Mouse (Mus musculus): ENCODE data around the gene Kmt2c. TPM values are rescaled to one million over a fixed set of nuclear protein-coding genes. Genes with fewer than 3 reads are reported as not detected.

Gene Kmt2c
- polyA plus RNA-seq, 1 experiment = 2.2 TPM

GRCm38 (mm10) chr5:25420601-25421000, 78.0 kb downstream of the Kmt2c start:
- Histone ChIP-seq H3K27me3 (replicated peaks) (no peaks in the 10 kb centered on the region), H3K4me3 (replicated peaks) (no peak overlapping the region), H3K9me3 (no peaks in the 10 kb centered on the region), H3K36me3 (replicated peaks; ENCODE audit: low read length) (no peaks in the 10 kb centered on the region), H3K4me1 (peaks cover 32% of the 10 kb centered on the region)
- TF ChIP-seq GATA1 (IDR thresholded peaks at IDR 0.05; ENCODE audit: borderline replicate concordance, low read length) (no peak), FLI1 (IDR thresholded peaks at IDR 0.05; ENCODE audit: low read length) (no peak)

- H3K9me3 ChIP-seq = no peaks in the 10 kb centered on the region
- H3K36me3 ChIP-seq (replicated peaks; ENCODE audit: low read length) = peaks cover 20% of the 10 kb centered on the region
- no peaks in the 10 kb centered on the region for H3K27me3 ChIP-seq (replicated peaks)
- peaks cover 13% of the 10 kb centered on the region for H3K4me1 ChIP-seq
- H3K4me3 ChIP-seq (replicated peaks) = no peak overlapping the region
- TF ChIP-seq FLI1 (IDR thresholded peaks at IDR 0.05; ENCODE audit: low read length) (no peak), GATA1 (IDR thresholded peaks at IDR 0.05; ENCODE audit: borderline replicate concordance, low read length) (no peak)
Observed at GRCm38 (mm10) chr5:25415382-25415781, 83.2 kb downstream of the Kmt2c start.

GRCm38 (mm10) chr5:25396727-25397126, 101.9 kb downstream of the Kmt2c start:
- Histone ChIP-seq H3K27me3 (replicated peaks) (no peaks in the 10 kb centered on the region), H3K4me1 (no peaks in the 10 kb centered on the region), H3K36me3 (replicated peaks; ENCODE audit: low read length) (peaks cover 42% of the 10 kb centered on the region), H3K4me3 (replicated peaks) (no peak overlapping the region), H3K9me3 (no peaks in the 10 kb centered on the region)
- TF ChIP-seq GATA1 (IDR thresholded peaks at IDR 0.05; ENCODE audit: borderline replicate concordance, low read length) (no peak), FLI1 (IDR thresholded peaks at IDR 0.05; ENCODE audit: low read length) (no peak)

- peaks cover 25% of the 10 kb centered on the region for H3K36me3 ChIP-seq (replicated peaks; ENCODE audit: low read length)
- no peak overlapping the region for H3K4me3 ChIP-seq (replicated peaks)
- H3K27me3 ChIP-seq (replicated peaks) = no peaks in the 10 kb centered on the region
- no peaks in the 10 kb centered on the region for H3K4me1 ChIP-seq
- no peaks in the 10 kb centered on the region for H3K9me3 ChIP-seq
- TF ChIP-seq FLI1 (IDR thresholded peaks at IDR 0.05; ENCODE audit: low read length) (no peak), GATA1 (IDR thresholded peaks at IDR 0.05; ENCODE audit: borderline replicate concordance, low read length) (no peak)
Observed at GRCm38 (mm10) chr5:25392655-25393054, 105.9 kb downstream of the Kmt2c start.

- TF ChIP-seq FLI1 (IDR thresholded peaks at IDR 0.05; ENCODE audit: low read length) (no peak), GATA1 (IDR thresholded peaks at IDR 0.05; ENCODE audit: borderline replicate concordance, low read length) (no peak)
- Histone ChIP-seq H3K36me3 (replicated peaks; ENCODE audit: low read length) (peaks cover 57% of the 10 kb centered on the region), H3K4me1 (peaks cover 14% of the 10 kb centered on the region)
Observed at GRCm38 (mm10) chr5:25383581-25383980, 115.0 kb downstream of the Kmt2c start.

GRCm38 (mm10) chr5:25379188-25379587, 119.4 kb downstream of the Kmt2c start:
- Histone ChIP-seq H3K27me3 (replicated peaks) (no peaks in the 10 kb centered on the region), H3K4me3 (replicated peaks) (no peak overlapping the region), H3K9me3 (no peaks in the 10 kb centered on the region), H3K36me3 (replicated peaks; ENCODE audit: low read length) (peaks cover 48% of the 10 kb centered on the region), H3K4me1 (peaks cover 19% of the 10 kb centered on the region)
- TF ChIP-seq GATA1 (IDR thresholded peaks at IDR 0.05; ENCODE audit: borderline replicate concordance, low read length) (no peak), FLI1 (IDR thresholded peaks at IDR 0.05; ENCODE audit: low read length) (no peak)

More at GRCm38 (mm10) chr5:25383581-25383980, 115.0 kb downstream of the Kmt2c start:
- Histone ChIP-seq H3K4me3 (replicated peaks) (no peak overlapping the region), H3K9me3 (no peaks in the 10 kb centered on the region), H3K27me3 (replicated peaks) (no peaks in the 10 kb centered on the region)

GRCm38 (mm10) chr5:25368420-25368819, 130.2 kb downstream of the Kmt2c start:
- Histone ChIP-seq H3K27me3 (replicated peaks) (no peaks in the 10 kb centered on the region), H3K4me3 (replicated peaks) (no peak overlapping the region), H3K9me3 (no peaks in the 10 kb centered on the region), H3K4me1 (peaks cover 26% of the 10 kb centered on the region), H3K36me3 (replicated peaks; ENCODE audit: low read length) (peaks cover 59% of the 10 kb centered on the region)
- no peak for TF ChIP-seq FLI1 (IDR thresholded peaks at IDR 0.05; ENCODE audit: low read length)
- TF ChIP-seq GATA1 (IDR thresholded peaks at IDR 0.05; ENCODE audit: borderline replicate concordance, low read length) = no peak

GRCm38 (mm10) chr5:25367126-25367525, 131.5 kb downstream of the Kmt2c start:
- peak overlapping the region; percentile 67 for H3K4me3 ChIP-seq (replicated peaks)
- no peak for TF ChIP-seq GATA1 (IDR thresholded peaks at IDR 0.05; ENCODE audit: borderline replicate concordance, low read length)
- TF ChIP-seq FLI1 (IDR thresholded peaks at IDR 0.05; ENCODE audit: low read length) = no peak
- no peaks in the 10 kb centered on the region for H3K27me3 ChIP-seq (replicated peaks)
- H3K36me3 ChIP-seq (replicated peaks; ENCODE audit: low read length) = peaks cover 57% of the 10 kb centered on the region
- peaks cover 20% of the 10 kb centered on the region for H3K4me1 ChIP-seq
- H3K9me3 ChIP-seq = no peaks in the 10 kb centered on the region

GRCm38 (mm10) chr5:25353509-25353908, 145.1 kb downstream of the Kmt2c start:
- TF ChIP-seq GATA1 (IDR thresholded peaks at IDR 0.05; ENCODE audit: borderline replicate concordance, low read length) = no peak
- no peak for TF ChIP-seq FLI1 (IDR thresholded peaks at IDR 0.05; ENCODE audit: low read length)
- Histone ChIP-seq H3K36me3 (replicated peaks; ENCODE audit: low read length) (peaks cover 83% of the 10 kb centered on the region), H3K9me3 (no peaks in the 10 kb centered on the region), H3K4me1 (peaks cover 11% of the 10 kb centered on the region; the same call in 1 of the 2 replicates), H3K4me3 (replicated peaks) (no peak overlapping the region), H3K27me3 (replicated peaks) (no peaks in the 10 kb centered on the region)

- Histone ChIP-seq H3K4me1 (no peaks in the 10 kb centered on the region), H3K36me3 (replicated peaks; ENCODE audit: low read length) (peaks cover 81% of the 10 kb centered on the region), H3K9me3 (no peaks in the 10 kb centered on the region), H3K4me3 (replicated peaks) (no peak overlapping the region), H3K27me3 (replicated peaks) (no peaks in the 10 kb centered on the region)
- TF ChIP-seq FLI1 (IDR thresholded peaks at IDR 0.05; ENCODE audit: low read length) = no peak
- TF ChIP-seq GATA1 (IDR thresholded peaks at IDR 0.05; ENCODE audit: borderline replicate concordance, low read length) = no peak
Observed at GRCm38 (mm10) chr5:25331322-25331721, 167.3 kb downstream of the Kmt2c start.

- Histone ChIP-seq H3K36me3 (replicated peaks; ENCODE audit: low read length) (peaks cover 89% of the 10 kb centered on the region), H3K9me3 (no peaks in the 10 kb centered on the region), H3K4me1 (no peaks in the 10 kb centered on the region), H3K27me3 (replicated peaks) (no peaks in the 10 kb centered on the region), H3K4me3 (replicated peaks) (no peak overlapping the region)
- TF ChIP-seq FLI1 (IDR thresholded peaks at IDR 0.05; ENCODE audit: low read length) = no peak
- TF ChIP-seq GATA1 (IDR thresholded peaks at IDR 0.05; ENCODE audit: borderline replicate concordance, low read length) = no peak
Observed at GRCm38 (mm10) chr5:25313881-25314280, 184.7 kb downstream of the Kmt2c start.

Measured in megakaryocyte, embryonic 14.5 days (primary cell).